In genomic region chr11:61579878-61580381, GRCm38 (mm10) we compare ENCODE assay signal across 8 mouse cellular contexts. TPM values are rescaled to one million over a fixed set of nuclear protein-coding genes. Genes with fewer than 3 reads are reported as not detected.
DNase-seq lines count a peak whose midpoint lies in the region; ATAC-seq lines count a peak whose summit lies in the region.

No protein-coding gene starts in this region.

- H3K36me3 ChIP-seq in heart, embryonic 13.5 days = no peaks in the 10 kb centered on the region
- H3K36me3 ChIP-seq in embryonic facial prominence, embryonic 12.5 days = no peaks in the 10 kb centered on the region
- no peaks in the 10 kb centered on the region for H3K36me3 ChIP-seq in intestine, embryonic 16.5 days (ENCODE audit: control insufficient read depth, insufficient read depth, low read length)
- no peaks in the 10 kb centered on the region for H3K36me3 ChIP-seq in midbrain, embryonic 14.5 days (ENCODE audit: control insufficient read depth, insufficient read depth, low read length)

- H3K9ac ChIP-seq in heart, embryonic 13.5 days = no peak overlapping the region
- H3K9ac ChIP-seq in embryonic facial prominence, embryonic 12.5 days = no peak overlapping the region
- no peak overlapping the region for H3K9ac ChIP-seq in intestine, embryonic 16.5 days (ENCODE audit: low read depth, low read length)
- peak overlapping the region; percentile 90 for H3K9ac ChIP-seq in midbrain, embryonic 14.5 days (replicated peaks; ENCODE audit: low read length)

- peak overlapping the region; percentile 92 for H3K27ac ChIP-seq in heart, embryonic 13.5 days (replicated peaks)
- H3K27ac ChIP-seq in embryonic facial prominence, embryonic 12.5 days = peak overlapping the region; percentile 86; the same call in 1 of the 2 replicates
- H3K27ac ChIP-seq in intestine, embryonic 16.5 days (ENCODE audit: low read length) = no peak overlapping the region
- H3K27ac ChIP-seq in midbrain, embryonic 14.5 days (replicated peaks; ENCODE audit: low read depth, low read length) = no peak overlapping the region

- peak overlapping the region; percentile 78 for H3K4me3 ChIP-seq in heart, embryonic 13.5 days
- H3K4me3 ChIP-seq in embryonic facial prominence, embryonic 12.5 days = peak overlapping the region; percentile 92
- H3K4me3 ChIP-seq in intestine, embryonic 16.5 days (ENCODE audit: low read length) = peak overlapping the region; percentile 95
- peak overlapping the region; percentile 88 for H3K4me3 ChIP-seq in midbrain, embryonic 14.5 days (replicated peaks; ENCODE audit: low read depth, low read length)

- intact Hi-C loops in left cerebral cortex, postnatal 4 days (cut with DNase I) = loop anchor here (5.0 to 10.0 kb wide), 2 partner anchors 165 to 408 kb away; no protein-coding TSS in a partner anchor

- 85% methylated on average over 7 of the region's 7 CpGs for WGBS in heart, embryonic 13.5 days
- 82% methylated on average over 7 of the region's 7 CpGs for WGBS in embryonic facial prominence, embryonic 12.5 days
- 73% methylated on average over 7 of the region's 7 CpGs for WGBS in intestine, embryonic 16.5 days
- WGBS in midbrain, embryonic 14.5 days = 90% methylated on average over 7 of the region's 7 CpGs

- no peaks in the 10 kb centered on the region for H3K9me3 ChIP-seq in heart, embryonic 13.5 days
- no peaks in the 10 kb centered on the region for H3K9me3 ChIP-seq in embryonic facial prominence, embryonic 12.5 days
- H3K9me3 ChIP-seq in intestine, embryonic 16.5 days (ENCODE audit: control insufficient read depth, low read length) = no peaks in the 10 kb centered on the region
- H3K9me3 ChIP-seq in midbrain, embryonic 14.5 days (ENCODE audit: control insufficient read depth, low read length) = no peaks in the 10 kb centered on the region

- peaks cover 29% of the 10 kb centered on the region for H3K4me1 ChIP-seq in heart, embryonic 13.5 days
- peaks cover 10% of the 10 kb centered on the region for H3K4me1 ChIP-seq in embryonic facial prominence, embryonic 12.5 days
- peaks cover 9% of the 10 kb centered on the region for H3K4me1 ChIP-seq in intestine, embryonic 16.5 days (ENCODE audit: control insufficient read depth, insufficient read depth, low read length)
- H3K4me1 ChIP-seq in midbrain, embryonic 14.5 days (ENCODE audit: control insufficient read depth, insufficient read depth, low read length) = peaks cover 13% of the 10 kb centered on the region

- peak overlapping the region; percentile 89 for H3K4me2 ChIP-seq in heart, embryonic 13.5 days
- peak overlapping the region; percentile 74; the same call in 1 of the 2 replicates for H3K4me2 ChIP-seq in embryonic facial prominence, embryonic 12.5 days (replicated peaks)
- H3K4me2 ChIP-seq in intestine, embryonic 16.5 days (ENCODE audit: low read depth, low read length) = no peak overlapping the region
- peak overlapping the region; percentile 60 for H3K4me2 ChIP-seq in midbrain, embryonic 14.5 days (ENCODE audit: low read length)

- ATAC-seq in heart, embryonic 13.5 days (ENCODE audit: extremely low read depth, insufficient number of reproducible peaks, low FRiP score, low TSS enrichment) = no peak
- ATAC-seq in embryonic facial prominence, embryonic 12.5 days (ENCODE audit: insufficient number of reproducible peaks, insufficient read depth, low FRiP score, low TSS enrichment) = no peak
- no peak for ATAC-seq in intestine, embryonic 16.5 days
- ATAC-seq in midbrain, embryonic 14.5 days (ENCODE audit: low FRiP score, low TSS enrichment) = no peak

- no peak for DNase-seq in heart, adult 18-20 months
- no peak for DNase-seq in midbrain, embryonic 14.5 days
- DNase-seq in left cerebral cortex, postnatal 4 days = no peak
- no peak for DNase-seq in urinary bladder, postnatal 14 days (ENCODE audit: low spot score)
- no peak for DNase-seq in gastrocnemius, postnatal 10 days

- H3K27me3 ChIP-seq in heart, embryonic 13.5 days (replicated peaks) = no peaks in the 10 kb centered on the region
- H3K27me3 ChIP-seq in embryonic facial prominence, embryonic 12.5 days = no peaks in the 10 kb centered on the region
- no peaks in the 10 kb centered on the region for H3K27me3 ChIP-seq in intestine, embryonic 16.5 days (replicated peaks; ENCODE audit: control insufficient read depth, insufficient read depth, low read length)
- H3K27me3 ChIP-seq in midbrain, embryonic 14.5 days (ENCODE audit: control insufficient read depth, insufficient read depth, low read length) = no peaks in the 10 kb centered on the region

RNA-seq across cellular contexts. Expression of gene Epn2, which starts 0.4 kb away (rescaled TPM):
- polyA plus RNA-seq in heart, embryonic 13.5 days (2015; fragmentation: Nextera tagmentation; extraction: Ambion mirVana) = 19.8 and 20.5 TPM in 2 replicates
- total RNA-seq in heart, adult 18-20 months (2021) = 10 to 100 TPM; 24.5 to 28.1 TPM
- polyA plus RNA-seq in embryonic facial prominence, embryonic 12.5 days (2016; fragmentation: Nextera tagmentation; extraction: Ambion mirVana) = 28.3 TPM in 2 replicates
- 13.9 and 15.6 TPM in 2 replicates for polyA plus RNA-seq in intestine, embryonic 16.5 days (2015; fragmentation: Nextera tagmentation; extraction: Ambion mirVana)
- polyA plus RNA-seq in midbrain, embryonic 14.5 days (2014; fragmentation: Nextera tagmentation; extraction: Ambion mirVana) = 71.7 and 80.5 TPM in 2 replicates
- total RNA-seq in left cerebral cortex, postnatal 4 days (2021) = 10 to 100 TPM; 99.3 to 99.6 TPM
- 10 to 100 TPM; 25.0 to 29.2 TPM for total RNA-seq in gastrocnemius, postnatal 10 days (2021)

Comparison
In these comparisons a context has a peak if more than half of its experiments do, and no peak if none do; other contexts are left out.
1. H3K27ac ChIP-seq: peak in heart, embryonic 13.5 days (single experiment) and embryonic facial prominence, embryonic 12.5 days (single experiment); none in intestine, embryonic 16.5 days (single experiment) and midbrain, embryonic 14.5 days (single experiment).
2. Peak in every context shown above with its lines, with median percentiles within 50 percentile points of each other: H3K4me3 ChIP-seq.